Mouse (Mus musculus): ENCODE measurements around the gene Tmem211. TPM values are rescaled to one million over a fixed set of nuclear protein-coding genes. Genes with fewer than 3 reads are reported as not detected.
A peak's percentile ranks its signal among the peaks of the same experiment; 100 is the strongest.

Tmem211 gene
- polyA plus RNA-seq, 1 experiment: not detected

DNA sequence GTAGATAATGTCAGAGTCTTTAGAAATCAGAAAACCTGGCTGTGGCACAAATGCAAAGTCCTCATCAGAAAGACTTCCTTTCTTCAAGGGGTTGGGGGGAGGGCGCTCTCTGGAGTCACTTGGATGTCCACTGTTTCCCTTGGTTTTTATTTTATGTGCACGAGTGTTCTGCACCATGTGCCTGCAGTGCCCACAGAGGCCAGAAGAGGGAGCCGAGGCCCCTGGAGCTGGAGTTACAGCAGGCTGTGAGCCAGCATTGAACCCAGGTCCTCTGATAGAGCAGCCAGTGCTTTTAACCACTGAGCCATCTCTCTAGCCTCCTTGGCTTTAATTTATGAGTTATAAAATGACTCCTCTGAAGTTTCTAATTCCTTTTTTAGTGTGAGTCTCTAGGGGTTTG lies 43.3 kb downstream of the Tmem211 start:
- Histone ChIP-seq H3K4me3 (ENCODE audit: insufficient read depth, poor library complexity, severe bottlenecking) (no peak overlapping the region), H3K79me3 (ENCODE audit: low read depth) (no peaks in the 10 kb centered on the region), H3ac (ENCODE audit: control insufficient read depth, insufficient read length, low read depth) (no peak overlapping the region)

GRCm38 (mm10) chr5:113271207-113271811 lies 44.6 kb downstream of the Tmem211 start:
- no peaks in the 10 kb centered on the region for H3K79me2 ChIP-seq (ENCODE audit: control insufficient read depth, insufficient read depth)
- no peak overlapping the region for H3K4me3 ChIP-seq (ENCODE audit: insufficient read depth, poor library complexity, severe bottlenecking)
- TF ChIP-seq CEBPB (IDR thresholded peaks at IDR 0.05; ENCODE audit: low read depth): no peak
- no peak for TF ChIP-seq CTCF (IDR thresholded peaks at IDR 0.05; ENCODE audit: control insufficient read depth, insufficient read depth, insufficient read length)
- peak; percentile 82 for TF ChIP-seq USF1 (IDR thresholded peaks at IDR 0.05; ENCODE audit: low read depth)
- TF ChIP-seq FOSL1 (IDR thresholded peaks at IDR 0.05; ENCODE audit: insufficient read depth, low read length, poor library complexity, severe bottlenecking): no peak
- no peaks in the 10 kb centered on the region for H3K79me3 ChIP-seq (ENCODE audit: low read depth)
- peaks cover 1% of the 10 kb centered on the region for H3K27me3 ChIP-seq (ENCODE audit: control insufficient read depth, insufficient read depth, insufficient read length)
- no peaks in the 10 kb centered on the region for H3K36me3 ChIP-seq (ENCODE audit: control insufficient read depth, insufficient read depth)
- H3ac ChIP-seq (ENCODE audit: control insufficient read depth, insufficient read length, low read depth): no peak overlapping the region

More for the DNA sequence above, 43.3 kb downstream of the Tmem211 start:
- no peaks in the 10 kb centered on the region for H3K79me2 ChIP-seq (ENCODE audit: control insufficient read depth, insufficient read depth)
- H3K27me3 ChIP-seq (ENCODE audit: control insufficient read depth, insufficient read depth, insufficient read length): peaks cover 3% of the 10 kb centered on the region
- no peaks in the 10 kb centered on the region for H3K36me3 ChIP-seq (ENCODE audit: control insufficient read depth, insufficient read depth)
- TF ChIP-seq MYOD1 (IDR thresholded peaks at IDR 0.05; ENCODE audit: control insufficient read depth, insufficient read length, low read depth) (no peak), FOSL1 (IDR thresholded peaks at IDR 0.05; ENCODE audit: insufficient read depth, low read length, poor library complexity, severe bottlenecking) (no peak), USF1 (IDR thresholded peaks at IDR 0.05; ENCODE audit: low read depth) (no peak), CTCF (IDR thresholded peaks at IDR 0.05; ENCODE audit: control insufficient read depth, insufficient read depth, insufficient read length) (no peak), MYOG (IDR thresholded peaks at IDR 0.05; ENCODE audit: control insufficient read depth, extremely low read depth, insufficient read length) (no peak), CEBPB (IDR thresholded peaks at IDR 0.05; ENCODE audit: low read depth) (no peak), MAX (IDR thresholded peaks at IDR 0.05) (no peak)

GRCm38 (mm10) chr5:113275839-113276238 lies 49.1 kb downstream of the Tmem211 start:
- Histone ChIP-seq H3K27me3 (ENCODE audit: control insufficient read depth, insufficient read depth, insufficient read length) (peaks cover 5% of the 10 kb centered on the region), H3K79me3 (ENCODE audit: low read depth) (no peaks in the 10 kb centered on the region), H3ac (ENCODE audit: control insufficient read depth, insufficient read length, low read depth) (no peak overlapping the region), H3K4me3 (ENCODE audit: insufficient read depth, poor library complexity, severe bottlenecking) (no peak overlapping the region), H3K79me2 (ENCODE audit: control insufficient read depth, insufficient read depth) (no peaks in the 10 kb centered on the region), H3K36me3 (ENCODE audit: control insufficient read depth, insufficient read depth) (no peaks in the 10 kb centered on the region)
- TF ChIP-seq FOSL1 (IDR thresholded peaks at IDR 0.05; ENCODE audit: insufficient read depth, low read length, poor library complexity, severe bottlenecking): no peak
- no peak for TF ChIP-seq CTCF (IDR thresholded peaks at IDR 0.05; ENCODE audit: control insufficient read depth, insufficient read depth, insufficient read length)
- TF ChIP-seq MYOD1 (IDR thresholded peaks at IDR 0.05; ENCODE audit: control insufficient read depth, insufficient read length, low read depth): no peak
- peak; percentile 20 for TF ChIP-seq USF1 (IDR thresholded peaks at IDR 0.05; ENCODE audit: low read depth)

- TF ChIP-seq MYOD1 (IDR thresholded peaks at IDR 0.05; ENCODE audit: control insufficient read depth, insufficient read length, low read depth): no peak
- TF ChIP-seq FOSL1 (IDR thresholded peaks at IDR 0.05; ENCODE audit: insufficient read depth, low read length, poor library complexity, severe bottlenecking): no peak
- peak; percentile 84 for TF ChIP-seq USF1 (IDR thresholded peaks at IDR 0.05; ENCODE audit: low read depth)
- TF ChIP-seq CEBPB (IDR thresholded peaks at IDR 0.05; ENCODE audit: low read depth): no peak
- TF ChIP-seq MAX (IDR thresholded peaks at IDR 0.05): no peak
- no peak for TF ChIP-seq MYOG (IDR thresholded peaks at IDR 0.05; ENCODE audit: control insufficient read depth, extremely low read depth, insufficient read length)
- no peak for TF ChIP-seq CTCF (IDR thresholded peaks at IDR 0.05; ENCODE audit: control insufficient read depth, insufficient read depth, insufficient read length)
- peak overlapping the region; percentile 18 for H3K4me3 ChIP-seq (ENCODE audit: insufficient read depth, poor library complexity, severe bottlenecking)
- H3K27me3 ChIP-seq (ENCODE audit: control insufficient read depth, insufficient read depth, insufficient read length): peaks cover 5% of the 10 kb centered on the region
- H3K36me3 ChIP-seq (ENCODE audit: control insufficient read depth, insufficient read depth): no peaks in the 10 kb centered on the region
- H3ac ChIP-seq (ENCODE audit: control insufficient read depth, insufficient read length, low read depth): no peak overlapping the region
- H3K79me2 ChIP-seq (ENCODE audit: control insufficient read depth, insufficient read depth): no peaks in the 10 kb centered on the region
- no peaks in the 10 kb centered on the region for H3K79me3 ChIP-seq (ENCODE audit: low read depth)
These were observed 53.6 kb downstream of the Tmem211 start for GRCm38 (mm10) chr5:113280138-113280856.

GRCm38 (mm10) chr5:113281557-113281956 lies 54.8 kb downstream of the Tmem211 start:
- no peak overlapping the region for H3ac ChIP-seq (ENCODE audit: control insufficient read depth, insufficient read length, low read depth)
- no peaks in the 10 kb centered on the region for H3K79me2 ChIP-seq (ENCODE audit: control insufficient read depth, insufficient read depth)
- TF ChIP-seq CTCF (IDR thresholded peaks at IDR 0.05; ENCODE audit: control insufficient read depth, insufficient read depth, insufficient read length) (no peak), MYOG (IDR thresholded peaks at IDR 0.05; ENCODE audit: control insufficient read depth, extremely low read depth, insufficient read length) (no peak), CEBPB (IDR thresholded peaks at IDR 0.05; ENCODE audit: low read depth) (no peak), MYOD1 (IDR thresholded peaks at IDR 0.05; ENCODE audit: control insufficient read depth, insufficient read length, low read depth) (no peak), MAX (IDR thresholded peaks at IDR 0.05) (no peak), USF1 (IDR thresholded peaks at IDR 0.05; ENCODE audit: low read depth) (no peak), FOSL1 (IDR thresholded peaks at IDR 0.05; ENCODE audit: insufficient read depth, low read length, poor library complexity, severe bottlenecking) (no peak)

More at GRCm38 (mm10) chr5:113281557-113281956, 54.8 kb downstream of the Tmem211 start:
- Histone ChIP-seq H3K36me3 (ENCODE audit: control insufficient read depth, insufficient read depth) (no peaks in the 10 kb centered on the region), H3K79me3 (ENCODE audit: low read depth) (no peaks in the 10 kb centered on the region), H3K4me3 (ENCODE audit: insufficient read depth, poor library complexity, severe bottlenecking) (no peak overlapping the region), H3K27me3 (ENCODE audit: control insufficient read depth, insufficient read depth, insufficient read length) (peaks cover 5% of the 10 kb centered on the region)

Measured in C2C12 (cell line).